Mouse (Mus musculus): ENCODE results near the gene Cdc14a.

Cdc14a gene

DNA sequence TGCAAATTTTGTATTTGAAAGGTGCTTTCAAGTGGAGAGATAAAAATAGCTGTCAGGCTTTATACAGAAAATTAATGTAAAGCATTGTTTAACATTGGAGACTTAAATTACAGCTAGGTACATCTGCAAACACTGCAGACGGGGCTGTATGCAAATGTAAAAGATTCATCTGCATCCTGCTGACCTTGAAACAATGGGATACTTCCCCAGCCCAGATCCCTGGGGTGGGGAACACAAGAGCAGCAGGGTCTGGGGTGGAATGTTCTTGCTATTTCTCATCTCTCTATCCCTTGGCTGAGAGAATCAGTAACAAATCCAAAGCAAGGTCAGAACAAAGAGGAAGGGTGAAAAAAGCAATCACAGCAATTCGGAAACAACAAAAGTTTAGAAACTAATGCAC, 139.8 kb downstream of the Cdc14a start:
- no peak for DNase-seq (ENCODE audit: extremely low read depth, insufficient read length, low spot score)

DNA sequence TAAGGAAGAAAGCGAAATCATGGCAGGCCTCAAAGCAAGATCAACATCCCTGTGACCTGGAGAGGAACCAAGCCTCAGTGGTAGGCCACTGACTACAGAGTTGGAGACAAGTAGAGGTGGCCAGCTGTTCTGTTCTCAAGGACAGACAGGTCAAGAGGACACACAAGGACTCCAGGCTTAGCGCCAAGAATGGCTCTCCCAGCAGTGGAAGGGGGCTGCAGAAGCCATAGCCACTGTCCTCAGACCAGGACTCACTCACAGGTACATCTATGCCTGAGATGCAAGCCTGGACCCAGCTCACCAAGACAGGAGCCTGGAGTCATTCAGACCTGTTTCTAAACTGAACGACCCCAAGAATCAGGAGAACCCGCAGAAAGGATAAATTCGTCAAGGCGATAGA, 142.2 kb downstream of the Cdc14a start:
- DNase-seq (ENCODE audit: extremely low read depth, insufficient read length, low spot score) = no peak

DNA sequence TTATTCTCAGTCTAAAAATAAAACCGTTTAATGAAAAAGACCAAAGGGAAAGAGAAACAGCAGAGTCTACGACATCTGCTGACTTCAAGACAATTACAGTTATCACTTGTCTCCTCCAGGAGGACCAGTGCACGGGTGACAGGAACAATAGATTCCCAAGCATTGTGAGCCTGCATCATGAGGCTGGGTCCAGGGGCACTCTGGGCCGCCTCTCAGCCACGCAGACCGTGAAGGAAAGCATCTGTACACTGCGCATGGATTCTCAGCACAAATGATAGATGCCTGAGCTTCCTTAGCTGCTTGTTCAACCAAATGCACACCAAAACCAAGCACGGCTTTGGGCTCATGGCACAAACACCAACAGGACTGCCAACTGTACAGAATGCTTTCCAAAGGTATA, 146.7 kb downstream of the Cdc14a start:
- no peak for DNase-seq (ENCODE audit: extremely low read depth, insufficient read length, low spot score)

DNA sequence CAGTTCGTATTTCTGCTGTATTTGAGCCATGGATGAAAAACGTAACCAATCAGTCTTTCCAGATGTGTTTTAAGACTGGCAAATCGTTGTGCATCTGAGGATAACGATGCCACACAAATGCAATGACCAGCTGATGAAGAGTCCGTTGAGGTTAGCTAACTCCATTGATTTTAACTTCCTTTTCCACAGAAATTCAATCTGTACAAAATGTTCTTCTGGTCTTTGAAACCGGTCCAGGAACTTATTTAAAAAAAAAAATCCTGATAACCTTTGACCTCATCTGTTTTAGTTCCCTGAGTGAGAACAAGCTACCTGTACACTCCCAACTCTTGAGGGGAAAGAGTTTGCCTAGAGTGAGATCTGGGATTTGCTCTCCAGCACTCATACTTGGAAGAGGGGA, 152.2 kb downstream of the Cdc14a start:
- DNase-seq (ENCODE audit: extremely low read depth, insufficient read length, low spot score) = no peak

DNA sequence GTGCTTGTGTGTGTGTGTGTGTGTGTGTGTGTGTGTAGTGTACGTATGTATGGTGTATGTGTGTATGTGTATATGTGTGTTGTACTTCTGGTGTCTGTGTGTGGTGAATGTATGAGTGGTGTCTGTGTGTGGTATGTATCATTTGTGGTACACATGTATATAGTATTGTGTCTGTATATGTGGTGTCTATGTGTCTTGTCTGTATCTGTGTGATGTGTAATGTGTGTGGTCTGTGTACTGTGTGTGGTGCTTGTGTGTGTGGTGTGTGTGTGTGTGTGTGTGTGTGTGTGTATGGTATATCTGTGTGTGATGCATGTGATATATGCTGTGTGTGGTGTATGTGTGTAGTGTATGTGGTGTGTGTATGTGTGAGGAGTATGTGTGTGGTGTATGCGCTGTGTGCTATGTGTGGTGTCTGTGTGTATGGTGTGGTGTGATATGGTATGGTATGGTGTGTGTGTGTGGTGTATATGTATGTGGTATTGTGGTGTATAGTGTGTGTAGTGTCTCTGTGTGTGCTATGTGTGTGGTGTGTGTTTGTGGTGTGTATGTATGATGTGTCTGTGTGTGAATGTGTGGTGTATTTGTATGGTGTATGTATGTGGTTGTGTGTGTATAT, 156.7 kb downstream of the Cdc14a start:
- DNase-seq (ENCODE audit: extremely low read depth, insufficient read length, low spot score) = no peak

DNA sequence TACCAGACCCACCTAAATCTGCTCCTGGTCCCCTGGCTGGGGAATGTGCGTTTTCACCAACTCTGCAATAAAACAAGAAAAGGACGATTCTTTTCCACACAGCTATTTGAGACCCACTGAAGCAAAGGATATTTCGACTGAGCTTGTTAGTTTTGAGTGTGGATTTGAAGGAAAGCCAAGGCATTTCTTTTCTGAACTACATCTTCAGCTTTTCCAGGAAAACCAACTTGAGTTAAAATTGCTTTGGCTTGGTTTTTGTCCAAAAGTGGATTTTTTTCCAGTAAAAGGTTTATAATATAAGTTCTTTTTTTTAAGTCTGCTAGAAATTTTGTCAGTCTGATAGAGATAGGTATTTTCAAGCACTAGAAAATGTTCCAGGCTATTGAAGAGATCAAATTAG, 157.5 kb downstream of the Cdc14a start:
- no peak for DNase-seq (ENCODE audit: extremely low read depth, insufficient read length, low spot score)

DNA sequence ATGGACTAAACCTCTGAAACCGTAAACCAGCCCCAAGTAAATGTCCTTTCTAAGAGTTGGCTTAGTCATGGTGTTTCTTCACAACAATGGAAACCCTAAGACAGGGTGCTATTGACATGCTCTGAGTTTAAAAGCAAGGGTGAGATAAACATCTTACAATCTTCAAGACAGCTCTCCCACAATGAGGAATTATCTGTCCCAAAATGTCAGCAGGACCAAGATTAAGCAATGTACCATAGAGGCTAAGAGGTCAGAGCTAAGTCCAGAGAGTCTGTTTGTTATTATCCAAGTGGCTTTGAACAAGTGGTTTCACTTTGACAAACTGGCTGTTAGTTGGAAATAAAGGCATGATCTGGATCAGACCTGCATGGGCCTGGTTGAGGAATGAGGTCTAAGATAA, 159.9 kb downstream of the Cdc14a start:
- DNase-seq (ENCODE audit: extremely low read depth, insufficient read length, low spot score) = no peak

DNA sequence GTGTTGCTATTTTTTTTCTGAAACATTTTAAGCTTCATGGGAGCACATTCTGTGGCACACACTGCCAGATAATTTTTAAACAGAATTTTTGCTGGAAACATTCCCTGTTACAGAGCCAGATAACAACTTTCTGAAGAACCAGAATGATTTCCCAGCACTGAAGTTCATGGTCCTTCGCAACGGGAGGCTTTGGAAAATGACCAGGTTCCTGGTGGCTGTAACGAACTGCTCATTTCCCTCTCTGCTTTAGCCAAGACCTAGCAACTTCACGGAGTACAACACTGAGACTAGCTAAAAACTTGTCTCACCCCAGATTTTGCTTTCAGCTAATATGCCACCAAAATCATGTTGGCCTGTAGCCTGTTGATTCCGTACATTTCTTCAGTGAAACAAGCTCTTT, 160.8 kb downstream of the Cdc14a start:
- DNase-seq (ENCODE audit: extremely low read depth, insufficient read length, low spot score) = no peak

DNA sequence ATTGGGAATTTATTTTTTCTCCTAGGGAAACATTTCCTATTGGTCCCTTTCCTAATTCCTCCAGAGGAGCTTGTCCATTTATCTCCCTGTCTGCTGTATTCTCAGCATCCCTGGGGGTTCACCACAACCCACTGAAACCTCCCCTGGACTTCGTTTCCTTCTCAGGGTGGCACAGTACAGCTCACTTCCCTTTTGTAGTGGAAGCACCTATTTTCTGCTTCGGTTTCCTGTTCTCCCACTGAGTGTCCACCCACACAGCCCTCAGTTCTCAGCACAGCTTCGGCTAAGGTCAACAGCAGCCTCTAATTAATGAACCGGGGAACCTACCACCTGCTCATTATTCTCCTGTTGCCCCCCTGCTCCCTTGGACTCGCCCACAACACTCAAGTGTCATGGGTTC, 167.7 kb downstream of the Cdc14a start:
- no peak for DNase-seq (ENCODE audit: extremely low read depth, insufficient read length, low spot score)

DNA sequence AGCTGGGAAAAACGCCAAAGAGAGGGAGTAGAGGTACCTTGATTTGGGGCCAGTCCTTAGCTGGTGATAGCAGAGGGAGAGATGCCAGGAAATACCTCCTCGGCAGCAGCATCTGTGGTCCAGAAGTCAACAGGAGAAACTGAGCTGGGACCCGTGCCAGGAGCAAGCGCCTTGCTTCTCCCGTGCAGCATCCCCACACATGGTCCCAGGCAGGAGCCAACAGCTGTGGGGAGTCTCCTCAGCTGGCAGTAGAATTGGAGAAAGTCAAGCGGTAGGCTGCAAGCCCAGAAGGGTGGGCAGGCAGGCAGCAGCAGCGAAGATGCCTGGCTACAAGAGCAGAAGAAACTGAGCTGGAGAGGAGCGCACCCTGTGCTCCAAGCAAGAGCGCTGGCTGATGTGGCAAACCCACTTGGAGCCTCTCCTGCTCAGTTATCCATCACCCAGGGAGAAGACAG, 170.7 kb downstream of the Cdc14a start, which contains the start of gene Gpr88:
TSS of gene Gpr88 (minus strand) at position 427 of the 455 bp plus-strand sequence.
- no peak for DNase-seq (ENCODE audit: extremely low read depth, insufficient read length, low spot score)

DNA sequence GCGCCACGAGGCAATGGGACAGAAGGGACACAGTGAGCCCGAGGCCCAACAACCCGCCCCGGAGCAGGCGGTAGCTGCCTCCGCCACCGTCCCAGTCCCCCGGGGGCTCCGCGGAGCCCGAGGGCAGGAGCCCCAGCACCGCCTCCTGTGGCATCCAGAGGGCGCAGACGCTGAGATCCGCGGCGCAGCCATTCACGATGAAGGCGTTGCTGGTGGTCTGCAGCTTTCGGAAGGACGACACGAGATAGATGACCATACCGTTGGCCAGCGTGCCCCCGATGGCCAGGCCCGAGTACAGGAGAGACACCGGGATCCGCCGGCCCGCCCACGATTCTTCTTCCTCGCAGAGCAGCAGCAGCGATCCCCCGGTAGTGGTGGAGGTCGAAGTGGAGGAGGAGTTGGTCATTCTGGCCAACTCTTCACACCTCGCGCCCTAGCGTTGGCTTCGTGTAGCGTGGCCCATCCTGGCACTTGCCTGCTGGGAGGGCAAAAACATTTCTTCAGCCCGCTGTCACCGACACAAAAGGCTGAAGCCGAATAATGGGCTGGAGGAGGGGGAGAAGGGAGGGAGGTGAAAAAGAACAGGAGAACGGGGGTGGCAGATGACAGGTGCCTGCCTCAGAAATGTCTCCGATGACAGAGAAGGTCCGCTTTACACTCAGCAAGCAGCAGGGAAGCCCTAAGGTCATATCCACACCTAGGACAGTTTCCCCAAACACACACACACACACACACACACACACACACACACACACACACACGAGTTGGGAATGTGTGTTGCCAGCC, 171.4 kb downstream of the Cdc14a start:
- DNase-seq (ENCODE audit: extremely low read depth, insufficient read length, low spot score) = no peak

DNA sequence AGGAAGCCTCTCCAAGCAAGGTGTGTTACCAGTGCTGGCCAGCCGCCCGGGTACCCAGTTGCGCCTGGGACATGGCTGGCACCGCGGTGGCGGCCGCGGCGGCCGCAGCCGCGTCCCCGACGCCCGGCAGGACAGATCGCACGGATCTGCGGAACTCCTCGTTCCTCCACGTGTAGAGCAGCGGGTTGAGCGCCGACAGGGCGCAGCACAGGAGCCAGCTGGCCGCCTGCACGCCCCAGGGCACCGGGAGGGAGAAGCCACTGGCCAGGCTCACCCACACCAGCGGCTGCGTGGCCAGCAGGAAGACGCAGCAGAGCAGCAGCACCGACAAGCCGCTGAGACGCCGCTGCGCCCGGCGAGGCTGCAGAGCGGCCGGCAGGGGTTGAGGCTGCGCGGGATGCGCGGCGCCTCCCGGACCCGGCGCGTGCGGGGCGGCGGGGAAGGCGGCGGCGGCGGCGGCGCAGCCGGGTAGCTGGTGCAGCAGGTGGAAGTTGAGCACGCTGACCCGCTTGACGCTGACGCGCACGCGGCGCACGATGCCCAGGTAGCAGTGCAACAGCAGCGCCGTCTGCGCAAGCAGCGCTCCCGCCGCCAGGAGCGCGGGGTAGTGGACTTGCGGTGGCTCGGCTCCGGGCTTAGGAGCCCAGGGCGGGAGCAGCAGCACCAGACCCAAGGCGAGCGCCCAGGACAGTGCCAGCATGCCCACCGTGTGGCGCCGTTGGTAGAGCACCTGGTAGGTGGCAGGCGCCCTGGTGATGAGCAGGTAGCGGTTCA, 172.2 kb downstream of the Cdc14a start:
- no peak for DNase-seq (ENCODE audit: extremely low read depth, insufficient read length, low spot score)

DNA sequence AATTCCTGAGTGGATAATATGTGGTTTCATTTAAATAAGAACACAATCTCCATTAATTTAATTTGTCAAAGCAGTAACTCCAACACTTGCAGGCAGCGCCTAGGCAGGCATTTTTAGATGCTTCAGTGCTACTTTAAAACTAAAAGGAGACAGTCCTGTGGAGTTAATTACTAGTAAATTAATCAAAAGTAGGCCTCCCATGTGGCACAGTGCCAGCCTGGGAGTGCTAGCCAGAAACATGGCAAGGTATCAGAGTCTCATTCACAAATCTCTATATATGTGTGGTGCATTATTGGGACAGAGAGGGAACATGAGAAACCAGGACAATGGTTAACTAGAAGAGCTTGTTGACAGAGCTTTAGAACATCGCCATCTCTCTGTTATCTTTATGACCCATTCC, 174.8 kb downstream of the Cdc14a start:
- DNase-seq (ENCODE audit: extremely low read depth, insufficient read length, low spot score) = no peak

DNA sequence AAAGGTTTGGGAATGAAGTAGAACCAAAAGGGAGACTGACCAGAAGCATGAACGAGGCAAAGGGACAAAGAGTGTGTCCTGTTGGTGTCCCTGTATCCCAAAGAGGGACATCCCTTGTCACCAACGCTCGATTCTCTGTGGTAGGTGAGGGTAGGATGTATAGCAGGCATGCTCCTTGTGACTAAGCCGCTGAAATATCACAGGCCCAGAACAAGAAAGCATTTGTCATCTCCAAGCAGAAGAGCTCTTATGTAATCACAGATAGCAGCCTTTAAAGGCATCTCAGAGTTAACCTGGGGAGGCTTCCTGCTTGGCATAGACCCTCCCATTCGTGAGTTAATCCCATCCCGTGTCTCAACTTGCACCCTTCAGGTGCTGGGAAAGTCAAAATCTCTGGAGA, 179.4 kb downstream of the Cdc14a start:
- no peak for DNase-seq (ENCODE audit: extremely low read depth, insufficient read length, low spot score)

DNA sequence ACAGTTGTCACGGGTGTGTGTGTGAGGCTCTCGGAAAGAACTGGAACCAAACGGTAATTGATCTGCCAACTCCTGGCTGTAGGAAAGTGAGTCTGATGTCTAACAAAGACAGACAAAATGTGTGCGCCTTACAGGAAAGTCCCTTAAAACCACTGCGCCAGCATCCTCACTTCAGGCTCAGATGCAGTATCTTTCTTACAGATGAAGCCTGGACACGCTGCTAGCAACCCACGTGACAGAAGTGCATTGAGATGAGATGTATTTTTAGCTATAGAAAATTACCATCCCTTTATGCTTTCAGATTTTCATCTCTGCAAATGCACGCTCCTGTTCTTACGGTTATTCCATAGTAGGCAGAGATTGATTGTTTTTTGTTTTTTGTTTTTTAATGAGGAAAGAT, 181.1 kb downstream of the Cdc14a start:
- no peak for DNase-seq (ENCODE audit: extremely low read depth, insufficient read length, low spot score)

DNA sequence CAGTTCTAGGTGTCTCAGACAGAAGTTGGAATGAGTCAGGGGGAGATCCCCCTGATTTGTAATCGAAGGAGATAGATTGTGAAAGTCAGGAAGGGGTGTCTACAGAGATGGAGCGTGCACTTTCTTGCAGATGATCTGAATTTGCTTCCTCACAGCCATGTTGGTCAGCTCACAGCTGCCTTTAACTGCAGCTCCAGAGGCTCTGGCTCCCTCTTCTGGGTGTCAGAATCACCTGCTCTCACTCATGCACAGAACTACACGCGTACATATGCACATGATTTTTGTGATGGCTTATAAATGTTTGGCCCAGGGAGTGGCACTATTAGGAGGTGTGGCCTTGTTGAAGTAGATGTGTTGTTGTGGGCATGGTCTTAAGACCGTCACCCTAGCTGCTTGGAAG, 186.3 kb downstream of the Cdc14a start:
- no peak for DNase-seq (ENCODE audit: extremely low read depth, insufficient read length, low spot score)

DNA sequence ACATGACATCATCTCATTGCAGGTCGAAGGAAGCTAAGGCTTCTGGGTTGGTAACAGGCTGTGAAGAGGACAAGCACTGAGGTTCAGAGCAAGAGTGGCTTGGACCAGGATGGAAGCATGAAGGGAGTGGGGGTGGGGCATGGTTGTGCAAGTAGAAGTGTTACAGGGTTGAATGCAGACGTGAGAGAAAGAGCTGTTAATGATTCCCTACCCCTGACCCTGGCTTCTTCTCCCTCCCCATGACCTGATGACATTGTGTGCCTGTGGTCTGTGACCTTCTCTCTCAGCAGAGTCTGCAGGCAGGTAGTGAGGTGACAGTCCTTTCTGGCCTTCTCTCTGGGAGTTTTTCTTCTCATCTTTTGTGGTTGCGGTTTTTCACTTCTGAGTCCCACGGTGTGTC, 187.0 kb downstream of the Cdc14a start:
- DNase-seq (ENCODE audit: extremely low read depth, insufficient read length, low spot score) = no peak

DNA sequence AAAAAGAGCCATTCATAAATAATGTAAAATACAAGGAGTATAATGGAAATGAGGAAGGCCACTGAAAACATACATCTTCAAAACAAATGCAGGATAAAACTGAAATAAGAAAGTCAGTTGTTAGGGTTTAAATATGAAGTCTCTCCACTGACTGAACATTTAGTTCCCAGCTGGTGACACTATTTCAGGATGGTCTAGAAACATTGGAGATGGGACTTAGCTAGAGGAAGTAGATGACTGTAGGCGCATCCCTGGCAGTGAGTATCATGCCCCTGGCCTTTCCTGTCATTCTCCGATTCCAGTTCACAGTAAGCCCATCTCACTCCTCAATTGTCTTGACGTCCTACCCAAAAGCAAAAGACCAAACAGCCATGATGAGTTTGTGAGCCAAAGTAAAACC, 190.3 kb downstream of the Cdc14a start:
- DNase-seq (ENCODE audit: extremely low read depth, insufficient read length, low spot score) = no peak

DNA sequence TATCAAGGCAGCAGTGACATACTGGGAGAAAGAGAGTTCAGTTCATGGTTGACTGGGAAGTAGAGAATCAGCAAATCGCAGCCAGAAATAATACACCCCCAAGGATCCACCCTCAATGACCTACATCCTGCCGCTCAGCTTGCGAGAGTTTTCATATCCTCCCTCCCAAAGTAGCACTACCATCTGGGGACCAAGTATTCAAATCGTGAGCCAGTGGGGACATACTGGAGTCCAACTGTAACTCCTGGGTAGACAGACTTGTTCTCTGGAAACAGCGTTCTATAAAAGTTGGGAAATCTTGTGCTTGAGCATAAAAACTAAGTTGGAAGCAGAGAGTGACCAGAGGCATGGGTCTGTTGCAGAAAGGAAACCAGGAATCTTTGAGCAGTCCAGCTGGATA, 191.1 kb downstream of the Cdc14a start:
- DNase-seq (ENCODE audit: extremely low read depth, insufficient read length, low spot score) = no peak

DNA sequence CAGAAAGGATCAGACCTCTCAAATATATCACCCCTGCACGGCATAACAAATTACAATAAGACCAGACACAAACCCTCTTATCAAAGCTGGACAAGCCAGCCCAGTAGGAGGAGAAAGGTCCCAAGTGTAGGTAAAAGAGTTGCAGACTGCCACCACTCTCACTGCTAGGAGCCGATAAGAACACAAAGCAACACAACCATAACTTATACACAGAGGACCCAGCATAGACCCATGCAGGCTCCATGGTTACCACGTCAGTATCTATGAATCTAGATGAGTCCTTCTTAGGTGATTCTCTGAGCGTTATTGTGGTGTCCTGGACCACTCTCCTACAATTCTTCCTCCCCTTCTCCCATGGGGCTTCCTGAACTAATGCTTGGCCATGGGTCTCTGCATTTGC, 194.5 kb downstream of the Cdc14a start:
- DNase-seq (ENCODE audit: extremely low read depth, insufficient read length, low spot score) = no peak

DNA sequence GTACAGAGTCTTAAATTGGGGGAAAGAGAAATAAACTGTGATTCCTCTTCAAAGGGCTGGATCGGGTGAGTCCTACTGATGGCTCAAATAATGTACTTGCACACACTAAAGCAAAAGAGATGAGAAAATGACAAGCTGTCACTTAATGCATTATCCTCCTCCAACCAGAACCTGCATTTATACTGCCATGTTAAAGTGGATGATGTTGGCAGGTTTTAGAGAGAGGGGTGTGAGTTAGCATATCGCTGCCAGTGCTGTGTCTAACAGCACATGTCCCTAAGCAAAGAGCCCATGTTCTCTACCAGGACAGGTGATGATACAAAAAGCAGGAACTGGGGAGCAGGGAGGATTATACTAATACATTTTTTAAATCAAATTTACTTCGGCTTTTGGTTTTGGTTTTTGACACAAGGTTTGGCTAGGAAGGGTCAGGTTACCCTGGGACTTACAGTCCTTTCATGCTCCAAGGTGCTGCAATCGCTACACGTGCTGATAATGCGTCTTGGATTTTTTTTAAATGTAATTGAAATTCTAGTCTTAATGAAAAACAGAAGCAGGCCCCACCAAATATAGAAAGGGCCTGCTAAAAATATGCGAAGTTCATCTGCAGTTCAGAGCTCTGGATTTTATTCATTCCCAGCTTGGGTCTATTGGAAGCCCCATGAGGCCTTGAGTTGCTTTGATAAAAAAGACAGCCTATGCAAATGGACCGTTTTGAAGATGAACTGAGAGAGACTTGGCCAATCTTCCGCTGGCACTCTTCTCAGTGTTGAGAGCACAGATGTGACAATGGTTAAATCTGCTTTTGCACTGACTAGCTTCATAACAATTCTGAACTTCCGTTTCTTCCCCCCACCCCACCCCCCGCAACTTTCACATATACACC, 195.2 kb downstream of the Cdc14a start:
- DNase-seq (ENCODE audit: extremely low read depth, insufficient read length, low spot score) = no peak

Measured in 3134 (cell line).